Mouse (Mus musculus) thymus, adult 2 months (tissue): ENCODE data around the gene Zfp281. TPM values are rescaled to one million over a fixed set of nuclear protein-coding genes. Genes with fewer than 3 reads are reported as not detected.
A peak's percentile ranks its signal among the peaks of the same experiment; 100 is the strongest.

Experiments used
- DNase-seq: peaks from one replicate; pipeline ENCODE4 v3.0.0; 2021
- H3K27ac ChIP-seq: fragments of 200-500 bp; 2 replicates; pipeline ENCODE4 v1.5.1; 2012; ENCODE audit warnings: low read length, control low read depth; ENCODE audit not compliant: control insufficient read depth, insufficient read depth
- H3K27me3 ChIP-seq: fragments of 200-500 bp; 2 replicates; pipeline ENCODE4 v1.6.1; 2012; ENCODE audit warnings: mild to moderate bottlenecking, low read length, moderate library complexity, mixed read lengths; ENCODE audit not compliant: control insufficient read depth, insufficient read depth
- H3K36me3 ChIP-seq: fragments of 200-500 bp; 2 replicates; pipeline ENCODE4 v1.6.1; 2012; ENCODE audit warnings: mild to moderate bottlenecking, low read length, moderate library complexity; ENCODE audit not compliant: control insufficient read depth, insufficient read depth
- H3K4me1 ChIP-seq: fragments of 200-500 bp; replicated peaks from 2 replicates; pipeline ENCODE4 v1.6.1; 2012; ENCODE audit warnings: low read length; ENCODE audit not compliant: control insufficient read depth, insufficient read depth
- H3K4me3 ChIP-seq: fragments of 200-500 bp; 2 replicates; pipeline ENCODE4 v1.5.1; 2012; ENCODE audit warnings: mild to moderate bottlenecking, low read length, control low read depth, moderate library complexity; ENCODE audit not compliant: control insufficient read depth, insufficient read depth
- CTCF ChIP-seq: fragments of 200-500 bp; IDR thresholded peaks from 2 replicates; pipeline ENCODE4 v1.5.1; 2012; ENCODE audit warnings: mild to moderate bottlenecking, control low read depth, low read length, moderate library complexity, borderline replicate concordance; ENCODE audit not compliant: control insufficient read depth, poor library complexity, insufficient read depth; ENCODE audit errors: extremely low read depth
- POLR2A ChIP-seq: fragments of 200-500 bp; IDR thresholded peaks from 2 replicates; pipeline ENCODE4 v1.6.1; 2012; ENCODE audit warnings: mild to moderate bottlenecking, low read length, control low read depth, moderate library complexity; ENCODE audit not compliant: control insufficient read depth, poor library complexity, insufficient read depth; ENCODE audit errors: extremely low read depth
- WGBS: fragments of 180-500 bp; shearing (Covaris S2); methylation state at CpG from one replicate; pipeline ENCODE4 v1.1.7; 2018; 5-methylcytosine and 5-hydroxymethylcytosine counted together
- polyA plus RNA-seq: library from polyadenylated mRNA; depleted of rRNA; stranded (reverse); fragments of >200 nt; gene quantifications from 2 replicates; pipeline ENCODE4 v1.2.3, GENCODE M21; 2012; rRNA removed

Zfp281 gene
- 6.2 TPM in 2 replicates for polyA plus RNA-seq

- peak; percentile 95 for DNase-seq
- TF ChIP-seq CTCF (peak; percentile 55; the same call in 1 of the 2 replicates), POLR2A (peak; percentile 67)
- H3K36me3 ChIP-seq, result 0 out of 2 replicates have a peak, but pooled peaks cover 6% of the 10 kb centered on the region
- H3K27me3 ChIP-seq, result no peaks in the 10 kb centered on the region
- H3K4me1 ChIP-seq, result peaks cover 10% of the 10 kb centered on the region
- peak within 1 kb of the TSS; percentile 74 for H3K4me3 ChIP-seq
- WGBS, result under 1% methylated on average over 45 of the region's 45 CpGs
- peak within 1 kb of the TSS; percentile 44 for H3K27ac ChIP-seq
These were observed at the start of gene Zfp281 for GRCm38 (mm10) chr1:136624146-136625018. Gene Zfp281 (plus strand): TSS chr1:136624901.

DNA sequence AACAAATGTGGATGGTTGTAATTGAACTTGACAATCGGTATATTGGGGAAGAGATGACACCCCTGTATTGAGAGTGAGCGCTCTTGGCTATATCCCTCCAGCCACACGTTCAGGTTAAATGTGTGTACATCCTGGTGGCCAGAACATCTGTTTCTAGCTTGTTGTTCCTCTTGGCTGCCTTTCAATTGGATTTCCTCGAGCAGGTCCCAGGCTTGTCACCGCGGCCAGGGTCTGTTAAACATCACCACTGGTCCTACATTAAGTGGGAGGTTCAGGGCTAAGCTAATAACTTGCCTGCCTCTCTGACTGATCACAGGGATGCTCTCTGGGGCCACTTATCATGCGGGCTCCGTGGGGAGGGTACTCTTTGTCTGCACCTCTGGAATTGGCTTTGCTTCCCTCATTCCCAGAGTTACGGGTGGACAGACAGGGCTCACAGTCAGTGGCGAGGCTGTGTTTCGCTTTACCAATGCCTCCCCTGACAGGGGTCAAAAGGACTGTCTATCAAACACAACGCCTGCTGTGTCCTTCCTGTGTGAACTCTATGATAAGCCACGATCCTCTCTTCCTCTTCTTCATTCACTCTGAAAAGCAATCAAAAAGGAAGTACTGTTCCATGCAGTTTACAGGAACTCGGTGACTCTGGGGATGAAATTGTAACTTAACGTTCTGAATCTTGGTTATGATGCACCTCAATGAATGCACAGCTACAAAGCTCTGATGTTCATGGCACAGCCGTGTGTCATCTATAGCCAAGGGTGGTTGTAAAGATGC, 46.6 kb upstream of the Zfp281 start:
- H3K4me3 ChIP-seq, result no peak overlapping the region
- no peak for DNase-seq

DNA sequence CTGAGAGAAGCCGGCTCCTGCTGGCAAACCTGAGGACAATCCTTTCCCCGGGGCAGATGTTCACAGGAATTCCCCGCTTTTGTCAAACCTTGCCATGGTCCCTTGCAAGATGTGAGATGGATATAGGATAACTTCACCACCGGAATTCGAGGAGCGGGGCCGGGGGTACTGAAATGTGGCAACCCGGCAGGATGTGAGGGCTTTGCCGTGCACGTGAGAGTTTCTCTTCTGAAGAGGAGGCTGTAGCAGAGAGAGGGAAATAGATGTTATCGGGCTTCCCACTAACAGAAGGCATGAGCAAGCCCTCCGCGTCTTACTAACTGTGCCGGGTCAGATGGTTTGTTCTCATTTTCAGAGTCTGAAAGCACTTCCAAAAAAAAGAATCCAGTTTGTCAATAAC, 45.3 kb upstream of the Zfp281 start:
- TF ChIP-seq CTCF, result no peak
- no peak for TF ChIP-seq POLR2A
- Histone ChIP-seq H3K36me3 (no peaks in the 10 kb centered on the region), H3K27ac (peak overlapping the region; percentile 88), H3K4me1 (peaks cover 36% of the 10 kb centered on the region), H3K4me3 (peak overlapping the region; percentile 56), H3K27me3 (no peaks in the 10 kb centered on the region)
- 8% methylated on average over 14 of the region's 14 CpGs for WGBS
- DNase-seq, result peak; percentile 33

More for the DNA sequence above, 46.6 kb upstream of the Zfp281 start:
- 26% methylated on average over 16 of the region's 16 CpGs for WGBS
- Histone ChIP-seq H3K27ac (no peak overlapping the region), H3K36me3 (no peaks in the 10 kb centered on the region), H3K27me3 (no peaks in the 10 kb centered on the region), H3K4me1 (peaks cover 36% of the 10 kb centered on the region)
- TF ChIP-seq POLR2A, result no peak
- no peak for TF ChIP-seq CTCF

DNA sequence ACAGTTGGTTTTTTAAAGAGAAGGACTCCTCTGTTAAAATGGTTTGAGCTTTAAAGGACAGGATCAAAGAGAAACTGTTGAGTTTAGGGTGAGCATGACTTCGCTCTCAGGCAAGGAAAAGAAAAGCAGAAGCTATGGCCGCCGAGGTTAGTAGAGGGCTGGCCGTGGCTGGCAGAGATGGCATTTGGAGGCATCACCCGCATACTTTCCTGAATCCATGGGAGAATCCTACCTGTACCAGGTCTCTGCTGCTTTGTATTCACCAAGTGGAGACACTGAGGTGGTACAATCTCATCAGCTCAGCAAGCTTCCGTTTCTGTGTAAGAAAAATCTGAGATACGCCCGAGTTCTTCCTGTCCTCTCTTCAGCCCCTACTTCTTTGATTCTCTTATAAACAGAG, 44.4 kb upstream of the Zfp281 start:
- H3K27me3 ChIP-seq, result no peaks in the 10 kb centered on the region
- peak overlapping the region; percentile 43 for H3K4me3 ChIP-seq
- peak; percentile 18 for DNase-seq
- 0 out of 2 replicates have a peak, but pooled peaks have one; percentile 42 for TF ChIP-seq CTCF
- TF ChIP-seq POLR2A, result no peak
- H3K36me3 ChIP-seq, result no peaks in the 10 kb centered on the region
- H3K27ac ChIP-seq, result peak overlapping the region; percentile 73
- peaks cover 36% of the 10 kb centered on the region for H3K4me1 ChIP-seq
- 12% methylated on average over 8 of the region's 8 CpGs for WGBS

DNA sequence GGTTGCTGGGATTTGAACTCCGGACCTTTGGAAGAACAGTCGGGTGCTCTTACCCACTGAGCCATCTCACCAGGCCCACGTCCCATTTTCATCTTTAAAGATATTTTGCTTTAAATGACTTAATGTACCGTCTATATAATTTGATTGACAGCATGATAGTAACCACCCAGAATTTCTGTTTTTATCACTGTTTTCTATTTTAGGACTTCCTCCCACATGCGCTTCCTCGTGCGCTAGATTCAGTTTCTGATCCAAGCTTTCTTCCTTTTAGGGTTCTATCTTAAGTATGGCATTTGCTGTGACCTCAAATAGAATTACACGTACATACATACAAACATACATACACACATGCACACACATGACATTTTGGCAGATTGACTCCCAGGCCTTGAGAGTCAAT, 42.9 kb upstream of the Zfp281 start:
- H3K36me3 ChIP-seq, result no peaks in the 10 kb centered on the region
- no peak overlapping the region for H3K4me3 ChIP-seq
- H3K27me3 ChIP-seq, result no peaks in the 10 kb centered on the region
- TF ChIP-seq CTCF (no peak), POLR2A (no peak)
- DNase-seq, result no peak
- peaks cover 36% of the 10 kb centered on the region for H3K4me1 ChIP-seq
- WGBS, result 26% methylated on average over 8 of the region's 8 CpGs
- no peak overlapping the region for H3K27ac ChIP-seq

- DNase-seq, result no peak
- Histone ChIP-seq H3K36me3 (no peaks in the 10 kb centered on the region), H3K4me1 (no peaks in the 10 kb centered on the region), H3K27me3 (no peaks in the 10 kb centered on the region), H3K4me3 (no peak overlapping the region), H3K27ac (no peak overlapping the region)
- 94% methylated on average over 13 of the region's 13 CpGs for WGBS
- TF ChIP-seq CTCF (no peak), POLR2A (no peak)
These were observed 36.8 kb upstream of the Zfp281 start for GRCm38 (mm10) chr1:136587761-136588405.
